Mouse (Mus musculus): ENCODE measurements around the gene Olfr64. TPM values are rescaled to one million over a fixed set of nuclear protein-coding genes. Genes with fewer than 3 reads are reported as not detected.

Gene Olfr64
- polyA plus RNA-seq, 2 experiments, result under 0.01 TPM; not detected in 1

DNA sequence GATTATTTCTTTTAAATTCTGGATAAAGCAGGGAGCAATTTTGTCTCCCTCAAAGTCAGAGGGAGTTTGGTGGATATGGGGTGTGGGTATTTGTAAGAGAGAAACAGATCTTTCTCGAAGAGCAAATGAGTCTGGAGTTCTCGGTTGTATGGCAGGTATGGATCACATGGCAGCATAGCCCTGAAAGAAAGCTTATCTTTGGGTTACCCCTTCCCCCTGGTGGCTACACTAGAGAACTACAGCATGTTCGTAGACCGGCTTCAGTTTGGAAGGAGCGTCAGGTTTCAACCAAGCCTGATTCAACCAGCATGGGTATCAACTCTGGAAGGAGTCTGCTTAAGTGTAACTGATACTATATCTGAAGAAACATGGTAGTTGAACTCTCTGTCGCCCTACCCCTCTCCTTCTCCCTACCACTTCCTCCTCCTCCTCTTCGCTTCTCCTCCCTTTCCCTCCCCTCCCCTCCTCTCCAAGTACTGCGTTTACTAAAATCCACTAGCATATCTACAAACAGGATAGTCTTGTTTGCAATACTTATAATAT lies 18.8 kb upstream of the Olfr64 start:
- H3K4me1 ChIP-seq (replicated peaks; ENCODE audit: control insufficient read depth in 2 of 2, insufficient read depth in 2 of 2, low read length in 1 of 2), result peaks cover 67 to 68% of the 10 kb centered on the region in 2 experiments
- WGBS (ENCODE audit: insufficient replicate concordance), result 22% methylated on average over 8 of the region's 8 CpGs
- TF ChIP-seq CTCF (IDR thresholded peaks at IDR 0.05; ENCODE audit: low read depth) (peak; percentile 91), EP300 (IDR thresholded peaks at IDR 0.05; ENCODE audit: low read depth) (peak; percentile 83)
- H3K36me3 ChIP-seq (replicated peaks; ENCODE audit: control insufficient read depth, insufficient read depth, low read depth), result no peaks in the 10 kb centered on the region
- ATAC-seq (ENCODE audit: insufficient read depth), result peak; percentile 31
- peak overlapping the region; percentile 43 for H3K4me2 ChIP-seq (ENCODE audit: low read depth)
- peak overlapping the region in 1 of 2 experiments; percentile 24; a peak in 1 of 4 replicates for H3K4me3 ChIP-seq (ENCODE audit: insufficient read depth in 1 of 2, low read depth in 2 of 2, low read length in 2 of 2)
- peak overlapping the region; percentile 43 for H3K27ac ChIP-seq
- H3K9ac ChIP-seq (replicated peaks), result peak overlapping the region; percentile 44
- DNase-seq (ENCODE audit: low read depth in 3 of 3, low spot score in 3 of 3), result peak; percentile 70 to 77 (median 73)
- no peaks in the 10 kb centered on the region for H3K27me3 ChIP-seq (ENCODE audit: control insufficient read depth, insufficient read depth, low read length)
- H3K9me3 ChIP-seq (ENCODE audit: control insufficient read depth, low read length), result no peaks in the 10 kb centered on the region

DNA sequence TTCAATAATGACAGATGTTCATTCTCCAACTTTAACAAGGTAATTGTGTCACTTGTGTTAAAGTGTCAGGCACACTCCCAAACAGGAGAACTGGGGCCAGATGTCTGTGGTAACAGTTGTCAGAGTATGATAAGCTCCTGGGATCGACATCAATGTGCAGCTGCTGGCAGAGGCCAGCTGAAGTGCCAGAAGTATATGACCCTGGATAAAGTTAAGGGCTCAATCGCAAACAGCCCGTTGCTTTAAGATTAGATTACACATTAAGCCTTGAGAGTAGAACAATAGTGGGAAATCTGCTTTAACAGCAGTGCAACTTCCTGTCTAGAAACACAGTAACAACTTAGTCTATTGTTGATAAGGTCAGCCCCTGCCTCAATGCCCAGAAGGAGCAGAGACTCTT lies 15.8 kb upstream of the Olfr64 start:
- no peaks in the 10 kb centered on the region for H3K9me3 ChIP-seq (ENCODE audit: control insufficient read depth, low read length)
- H3K27ac ChIP-seq, result peak overlapping the region; percentile 82
- DNase-seq (ENCODE audit: low read depth in 3 of 3, low spot score in 3 of 3) (peak; percentile 80 to 91 (median 81)), ATAC-seq (ENCODE audit: insufficient read depth) (peak; percentile 96)
- WGBS (ENCODE audit: insufficient replicate concordance), result 3% methylated on average over 3 of the region's 3 CpGs
- peak overlapping the region; percentile 57 for H3K9ac ChIP-seq (replicated peaks)
- peak overlapping the region; percentile 54 for H3K4me2 ChIP-seq (ENCODE audit: low read depth)
- peaks cover 56% of the 10 kb centered on the region in 2 experiments for H3K4me1 ChIP-seq (replicated peaks; ENCODE audit: control insufficient read depth in 2 of 2, insufficient read depth in 2 of 2, low read length in 1 of 2)
- no peaks in the 10 kb centered on the region for H3K36me3 ChIP-seq (replicated peaks; ENCODE audit: control insufficient read depth, insufficient read depth, low read depth)
- TF ChIP-seq EP300 (IDR thresholded peaks at IDR 0.05; ENCODE audit: low read depth) (peak; percentile 99), CTCF (IDR thresholded peaks at IDR 0.05; ENCODE audit: low read depth) (no peak)
- H3K4me3 ChIP-seq (ENCODE audit: insufficient read depth in 1 of 2, low read depth in 2 of 2, low read length in 2 of 2), result no peak overlapping the region
- H3K27me3 ChIP-seq (ENCODE audit: control insufficient read depth, insufficient read depth, low read length), result no peaks in the 10 kb centered on the region

DNA sequence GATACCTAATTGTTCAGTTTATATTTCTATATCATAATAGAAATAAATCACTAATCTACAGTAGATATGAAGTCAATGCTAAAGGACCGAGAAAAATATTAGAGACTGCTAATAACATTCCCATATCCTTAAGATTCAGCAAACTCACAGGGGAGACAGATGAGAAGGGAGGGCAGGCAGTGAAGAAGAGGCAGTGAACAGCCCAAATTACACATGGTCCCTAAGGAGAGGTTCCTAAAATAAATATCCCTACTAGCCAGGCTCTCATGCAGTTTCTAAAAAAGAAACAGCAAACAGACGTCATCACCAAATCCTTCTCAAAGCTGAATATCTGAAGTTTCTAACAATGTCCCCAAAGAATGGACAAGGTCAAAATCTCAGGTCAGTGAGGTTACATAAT lies 8.9 kb upstream of the Olfr64 start, which contains the start of gene Olfr65:
Olfr65 (plus strand) TSS at position 301 of the 400 bp plus-strand sequence.
- Histone ChIP-seq H3K4me1 (replicated peaks; ENCODE audit: control insufficient read depth in 2 of 2, insufficient read depth in 2 of 2, low read length in 1 of 2) (peaks cover 0 to 2% of the 10 kb centered on the region in 2 experiments; a peak in 3 of 4 replicates), H3K27ac (no peak within 1 kb of the TSS), H3K9me3 (ENCODE audit: control insufficient read depth, low read length) (no peaks in the 10 kb centered on the region), H3K27me3 (ENCODE audit: control insufficient read depth, insufficient read depth, low read length) (no peaks in the 10 kb centered on the region; the same call in 1 of the 2 replicates), H3K4me3 (ENCODE audit: insufficient read depth in 1 of 2, low read depth in 2 of 2, low read length in 2 of 2) (no peak within 1 kb of the TSS), H3K9ac (replicated peaks) (no peak within 1 kb of the TSS), H3K4me2 (ENCODE audit: low read depth) (no peak within 1 kb of the TSS), H3K36me3 (replicated peaks; ENCODE audit: control insufficient read depth, insufficient read depth, low read depth) (no peaks in the 10 kb centered on the region)
- ATAC-seq (ENCODE audit: insufficient read depth) (no peak), DNase-seq (ENCODE audit: low read depth in 3 of 3, low spot score in 3 of 3) (no peak)
- WGBS (ENCODE audit: insufficient replicate concordance), result 65% methylated on average over 2 of the region's 2 CpGs
- TF ChIP-seq EP300 (IDR thresholded peaks at IDR 0.05; ENCODE audit: low read depth) (no peak), CTCF (IDR thresholded peaks at IDR 0.05; ENCODE audit: low read depth) (no peak)

DNA sequence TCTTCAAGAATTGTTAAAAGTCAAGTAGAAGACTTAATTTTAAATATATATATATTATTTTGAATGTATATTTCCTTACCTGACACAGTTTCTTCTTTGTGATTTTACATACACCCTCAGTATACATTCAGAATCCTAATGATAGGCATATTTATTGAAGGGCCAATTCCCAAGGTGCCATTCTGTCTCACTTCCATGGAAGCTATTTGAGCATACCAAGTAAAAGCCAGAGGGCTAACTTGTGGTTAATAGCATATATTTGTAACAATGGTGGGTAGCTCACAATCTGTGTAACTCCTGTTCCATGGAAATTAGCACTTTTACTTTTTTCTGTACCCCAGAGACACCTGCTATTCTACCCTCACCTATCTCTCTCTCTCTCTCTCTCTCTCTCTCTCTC lies 8.1 kb downstream of the Olfr64 start, which contains the start of gene Olfr66:
Olfr66 (minus strand) TSS at position 101 of the 400 bp plus-strand sequence.
- H3K4me1 ChIP-seq (replicated peaks; ENCODE audit: control insufficient read depth in 2 of 2, insufficient read depth in 2 of 2, low read length in 1 of 2), result no peaks in the 10 kb centered on the region; a peak in 2 of 4 replicates
- TF ChIP-seq CTCF (IDR thresholded peaks at IDR 0.05; ENCODE audit: low read depth), result no peak
- no peak for TF ChIP-seq EP300 (IDR thresholded peaks at IDR 0.05; ENCODE audit: low read depth)
- no peak within 1 kb of the TSS for H3K9ac ChIP-seq (replicated peaks)
- H3K27ac ChIP-seq, result no peak within 1 kb of the TSS
- no peaks in the 10 kb centered on the region for H3K27me3 ChIP-seq (ENCODE audit: control insufficient read depth, insufficient read depth, low read length)
- no peak for DNase-seq (ENCODE audit: low read depth in 3 of 3, low spot score in 3 of 3)
- H3K4me2 ChIP-seq (ENCODE audit: low read depth), result no peak within 1 kb of the TSS
- no peak for ATAC-seq (ENCODE audit: insufficient read depth)
- no peaks in the 10 kb centered on the region for H3K36me3 ChIP-seq (replicated peaks; ENCODE audit: control insufficient read depth, insufficient read depth, low read depth)
- no peaks in the 10 kb centered on the region for H3K9me3 ChIP-seq (ENCODE audit: control insufficient read depth, low read length)
- H3K4me3 ChIP-seq (ENCODE audit: insufficient read depth in 1 of 2, low read depth in 2 of 2, low read length in 2 of 2), result no peak within 1 kb of the TSS

DNA sequence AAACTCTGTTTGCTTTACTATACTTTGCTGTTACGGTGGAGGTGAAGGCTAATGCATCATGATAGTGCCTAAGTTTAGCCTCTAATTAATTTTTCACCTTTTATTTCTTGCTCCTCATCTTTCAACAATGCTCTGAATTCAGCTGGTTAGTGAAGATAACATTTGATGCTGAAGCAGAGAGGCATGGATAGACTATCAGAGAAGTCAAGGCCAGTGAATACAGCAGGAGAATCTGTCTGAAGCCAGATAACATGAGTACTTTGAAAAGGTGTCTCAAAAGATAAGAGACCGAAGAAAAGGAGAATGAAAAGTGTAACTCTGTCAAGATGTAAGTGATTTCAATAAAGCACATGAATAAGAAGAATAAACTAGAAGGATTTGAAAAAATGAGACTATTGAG lies 17.2 kb downstream of the Olfr64 start:
- DNase-seq (ENCODE audit: low read depth in 3 of 3, low spot score in 3 of 3) (peak in 2 of 3 experiments; percentile 89 to 92), ATAC-seq (ENCODE audit: insufficient read depth) (peak; percentile 92)
- H3K27ac ChIP-seq, result peak overlapping the region; percentile 92
- H3K36me3 ChIP-seq (replicated peaks; ENCODE audit: control insufficient read depth, insufficient read depth, low read depth), result no peaks in the 10 kb centered on the region
- WGBS (ENCODE audit: insufficient replicate concordance), result 12% methylated on average over 2 of the region's 2 CpGs
- no peaks in the 10 kb centered on the region for H3K27me3 ChIP-seq (ENCODE audit: control insufficient read depth, insufficient read depth, low read length)
- H3K4me2 ChIP-seq (ENCODE audit: low read depth), result peak overlapping the region; percentile 33
- no peak overlapping the region; the same call in 1 of the 2 replicates for H3K9ac ChIP-seq (replicated peaks)
- TF ChIP-seq CTCF (IDR thresholded peaks at IDR 0.05; ENCODE audit: low read depth) (no peak), EP300 (IDR thresholded peaks at IDR 0.05; ENCODE audit: low read depth) (peak; percentile 100)
- peaks cover 43 to 44% of the 10 kb centered on the region in 2 experiments for H3K4me1 ChIP-seq (replicated peaks; ENCODE audit: control insufficient read depth in 2 of 2, insufficient read depth in 2 of 2, low read length in 1 of 2)
- H3K9me3 ChIP-seq (ENCODE audit: control insufficient read depth, low read length), result no peaks in the 10 kb centered on the region
- H3K4me3 ChIP-seq (ENCODE audit: insufficient read depth in 1 of 2, low read depth in 2 of 2, low read length in 2 of 2), result no peak overlapping the region

Data from liver, embryonic 14.5 days (tissue).